Mouse (Mus musculus) bone marrow macrophage, adult 2 months (primary cell): ENCODE results near the gene Lrrc9.

Experiments
- CTCF ChIP-seq: IDR thresholded peaks from 2 replicates; pipeline ENCODE4 v1.5.1; 2012; ENCODE audit warnings: low read depth, mild to moderate bottlenecking, low read length, moderate library complexity
- POLR2A ChIP-seq: IDR thresholded peaks from 2 replicates; pipeline ENCODE4 v1.6.1; 2012; ENCODE audit warnings: mild to moderate bottlenecking, low read depth, low read length, borderline replicate concordance

GRCm38 (mm10) chr12:72432209-72432608 lies 9.5 kb upstream of the Lrrc9 start:
- no peak for TF ChIP-seq CTCF
- no peak for TF ChIP-seq POLR2A
